Mouse (Mus musculus): ENCODE results near the gene Glo1.
A peak's percentile ranks its signal among the peaks of the same experiment; 100 is the strongest.

The Glo1 gene

DNA sequence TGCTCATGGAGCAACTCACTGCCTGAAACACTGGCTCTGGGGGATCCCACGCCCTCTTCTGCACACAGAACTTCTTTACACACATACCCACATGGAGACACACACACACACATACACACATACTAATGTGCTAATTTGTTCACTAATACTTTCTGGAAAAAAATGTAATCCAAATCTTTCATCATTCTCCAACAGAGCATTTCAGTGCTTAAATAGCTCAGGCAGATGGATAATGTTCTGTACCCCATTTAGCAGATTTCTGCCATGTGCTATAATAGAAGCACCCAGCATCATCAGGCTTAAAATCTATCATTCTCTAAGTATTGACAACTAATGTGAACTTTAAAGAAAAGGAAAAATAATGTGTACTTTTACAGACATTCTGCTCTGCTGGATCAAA lies 45.9 kb downstream of the Glo1 start:
- DNase-seq (ENCODE audit: low spot score in 2 of 2) = no peak

GRCm38 (mm10) chr17:30576946-30577345 lies 49.7 kb downstream of the Glo1 start:
- DNase-seq (ENCODE audit: low spot score in 2 of 2) = no peak

DNA sequence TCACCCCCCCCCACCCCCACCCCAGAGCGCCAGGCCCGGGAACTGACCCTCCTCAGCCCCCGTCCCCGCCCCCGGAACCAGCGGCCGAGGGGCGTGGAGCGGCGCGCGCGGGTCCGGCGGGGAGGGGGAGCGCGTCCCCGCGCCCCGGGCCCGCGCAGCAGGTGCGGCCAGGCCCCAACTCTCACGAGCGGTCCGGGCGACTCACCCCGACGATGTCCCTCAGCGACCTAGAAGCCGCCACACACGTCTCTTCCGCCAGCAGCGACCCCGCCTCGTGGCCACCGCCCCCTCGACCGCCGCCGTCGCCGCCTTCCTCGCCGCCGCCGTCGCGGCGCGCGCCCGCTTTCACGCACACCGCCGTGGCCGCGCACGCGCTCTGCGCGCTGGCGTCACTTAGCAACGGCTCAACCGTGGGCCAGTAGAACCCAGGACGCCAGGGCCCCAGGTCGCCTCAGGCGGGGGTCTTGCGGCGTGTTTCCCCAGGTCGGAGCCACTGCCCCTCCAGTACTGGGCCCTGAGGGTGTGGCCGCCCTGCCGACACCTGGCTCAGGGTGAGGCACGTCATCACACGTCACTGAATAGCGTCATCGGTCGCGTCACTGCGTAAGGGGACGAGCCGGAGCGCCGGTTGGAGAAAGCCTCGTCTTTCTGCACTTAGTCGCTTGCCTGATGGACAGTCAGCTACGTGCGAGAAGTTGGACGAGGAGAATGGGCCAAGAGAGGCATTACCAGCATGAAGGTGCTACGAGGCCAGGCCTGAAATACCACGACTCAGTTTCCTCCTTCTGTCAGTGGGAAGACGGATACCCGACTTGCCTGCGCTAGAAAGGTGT lies 50.5 kb downstream of the Glo1 start, which contains the start of gene Btbd9:
Gene Btbd9 (minus strand): TSS at position 548 of the 833 bp plus-strand sequence.
- peak; percentile 98 to 99 for DNase-seq (ENCODE audit: low spot score in 2 of 2)

GRCm38 (mm10) chr17:30575121-30575904 lies 51.4 kb downstream of the Glo1 start:
- DNase-seq (ENCODE audit: low spot score in 2 of 2) = peak; percentile 40

DNA sequence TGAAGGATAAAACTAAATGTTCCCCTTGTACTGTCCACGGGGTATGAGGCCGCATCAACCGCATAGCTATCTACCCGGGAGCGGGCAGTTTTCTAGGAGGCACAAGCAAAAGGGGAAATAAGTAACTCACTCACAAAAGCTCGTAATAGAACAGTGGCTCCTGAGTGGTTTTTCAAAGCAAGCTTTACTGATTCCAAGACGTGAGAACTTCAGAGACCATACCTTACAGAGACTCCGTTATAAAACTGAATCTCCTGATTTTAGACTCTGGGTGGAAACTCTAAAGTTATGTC lies 51.9 kb downstream of the Glo1 start:
- DNase-seq (ENCODE audit: low spot score in 2 of 2) = no peak

GRCm38 (mm10) chr17:30573990-30574782 lies 52.5 kb downstream of the Glo1 start:
- no peak for DNase-seq (ENCODE audit: low spot score in 2 of 2)

GRCm38 (mm10) chr17:30570971-30571370 lies 55.7 kb downstream of the Glo1 start:
- DNase-seq (ENCODE audit: low spot score in 2 of 2) = no peak

DNA sequence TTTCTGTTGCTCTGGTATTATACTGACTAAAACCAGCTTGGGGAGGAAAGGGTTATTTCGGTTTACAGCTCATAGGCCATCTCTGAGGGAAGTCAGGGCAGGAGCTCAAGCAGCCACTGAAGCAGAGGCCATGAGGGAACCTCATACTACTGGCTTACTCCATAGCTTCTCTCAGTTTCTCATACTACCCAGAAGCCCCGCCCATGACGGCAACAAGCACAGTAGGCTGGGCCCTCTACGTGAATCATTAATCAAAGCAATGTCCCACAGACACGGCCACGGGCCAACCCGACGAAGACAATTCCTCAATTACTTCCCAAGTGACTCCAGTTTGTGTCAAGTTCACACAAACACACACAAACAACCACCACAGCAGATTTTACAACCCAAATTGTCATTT lies 56.5 kb downstream of the Glo1 start:
- DNase-seq (ENCODE audit: low spot score in 2 of 2) = no peak

DNA sequence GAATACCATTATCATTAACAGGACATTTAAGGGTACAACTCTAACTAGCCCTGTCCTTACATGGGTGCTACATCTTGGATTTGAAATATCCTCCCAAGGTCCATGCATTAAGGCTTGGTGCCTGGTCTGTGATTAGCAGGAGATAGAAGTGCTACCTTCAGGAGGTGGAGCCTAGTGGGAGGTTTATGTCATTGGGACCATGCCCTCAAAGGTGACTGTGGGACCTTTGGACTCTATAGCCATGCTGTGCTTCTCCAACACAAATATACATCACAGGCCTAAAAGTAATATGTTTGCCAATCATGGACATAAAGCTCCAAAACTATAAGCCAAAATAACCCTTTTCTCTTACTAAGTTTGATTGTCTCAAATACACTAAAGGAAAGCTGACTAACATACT lies 58.2 kb downstream of the Glo1 start:
- DNase-seq (ENCODE audit: low spot score in 2 of 2) = no peak

DNA sequence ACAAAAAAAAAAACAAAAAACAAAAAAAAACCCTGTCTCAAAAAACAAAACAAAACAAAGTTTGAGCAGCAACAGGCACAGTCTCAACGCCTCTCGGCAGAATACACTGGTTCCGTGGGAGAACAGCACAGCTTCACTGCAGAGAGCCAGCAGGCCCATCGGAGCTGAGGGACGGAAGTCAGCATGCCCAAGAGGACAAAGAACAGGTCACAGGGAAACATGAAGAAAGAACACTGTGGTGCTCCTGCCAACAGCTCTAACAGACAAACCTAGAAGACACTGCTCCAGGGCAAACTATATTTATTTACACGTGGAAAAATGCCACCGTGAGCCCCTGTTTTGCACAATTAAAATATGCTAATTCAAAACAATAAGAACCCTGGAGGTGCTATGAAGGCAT lies 61.7 kb downstream of the Glo1 start:
- no peak for DNase-seq (ENCODE audit: low spot score in 2 of 2)

DNA sequence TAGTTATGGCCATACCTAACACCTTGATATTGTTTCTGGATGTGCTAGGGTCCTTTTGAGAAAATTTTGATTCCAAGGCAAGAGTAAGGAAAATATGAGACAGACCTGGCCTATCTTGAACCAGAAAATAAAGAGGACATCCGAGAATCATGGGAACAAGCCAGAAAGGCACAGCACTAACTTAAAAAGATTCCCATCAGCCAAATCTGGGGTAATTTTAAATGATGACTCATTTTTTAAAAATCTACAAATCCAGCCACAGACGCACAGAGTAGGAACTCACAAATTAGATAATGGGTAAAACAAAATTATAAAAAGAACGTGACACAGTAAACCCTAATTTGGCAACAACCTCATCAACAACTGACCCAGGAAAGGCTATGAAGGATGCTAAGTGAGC lies 62.3 kb downstream of the Glo1 start:
- DNase-seq (ENCODE audit: low spot score in 2 of 2) = no peak

DNA sequence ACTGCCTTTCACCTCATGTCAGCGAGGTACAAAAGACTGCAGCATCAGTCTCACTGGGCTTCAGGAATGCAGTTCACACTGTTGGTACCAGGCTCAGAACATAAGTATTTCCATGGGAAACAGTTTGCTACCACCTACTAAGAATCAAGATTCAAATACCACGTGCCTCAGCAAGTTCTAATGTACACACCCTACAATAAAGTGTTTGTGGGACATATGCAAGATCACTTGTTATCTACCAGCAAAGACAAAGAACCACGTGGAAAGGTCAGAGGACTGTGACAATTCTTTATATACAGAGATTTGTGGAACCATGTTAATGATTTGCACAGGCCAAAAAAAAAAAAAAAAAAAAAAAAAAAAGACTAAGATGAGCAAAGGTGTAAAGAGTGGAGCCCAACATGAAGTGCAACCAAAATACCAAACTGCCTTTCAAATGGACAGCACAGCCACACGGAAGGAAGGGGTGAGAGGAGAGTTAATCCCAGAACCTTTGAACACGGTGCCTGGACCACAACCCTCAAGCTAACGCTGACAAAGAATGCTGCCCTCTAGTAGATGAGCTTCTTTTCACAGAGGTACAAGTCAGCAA lies 63.1 kb downstream of the Glo1 start:
- DNase-seq (ENCODE audit: low spot score in 2 of 2) = peak in 1 of 2 experiments; percentile 12

- DNase-seq (ENCODE audit: low spot score in 2 of 2) = no peak
These were observed 63.9 kb downstream of the Glo1 start for GRCm38 (mm10) chr17:30562770-30563169.

- peak; percentile 69 to 81 for DNase-seq (ENCODE audit: low spot score in 2 of 2)
These were observed 67.1 kb downstream of the Glo1 start for GRCm38 (mm10) chr17:30559536-30559935.

- no peak for DNase-seq (ENCODE audit: low spot score in 2 of 2)
These were observed 68.0 kb downstream of the Glo1 start for GRCm38 (mm10) chr17:30558623-30559022.

- DNase-seq (ENCODE audit: low spot score in 2 of 2) = no peak
These were observed 70.2 kb downstream of the Glo1 start for GRCm38 (mm10) chr17:30556512-30556911.

- no peak for DNase-seq (ENCODE audit: low spot score in 2 of 2)
These were observed 73.4 kb downstream of the Glo1 start for GRCm38 (mm10) chr17:30553027-30553937.

DNA sequence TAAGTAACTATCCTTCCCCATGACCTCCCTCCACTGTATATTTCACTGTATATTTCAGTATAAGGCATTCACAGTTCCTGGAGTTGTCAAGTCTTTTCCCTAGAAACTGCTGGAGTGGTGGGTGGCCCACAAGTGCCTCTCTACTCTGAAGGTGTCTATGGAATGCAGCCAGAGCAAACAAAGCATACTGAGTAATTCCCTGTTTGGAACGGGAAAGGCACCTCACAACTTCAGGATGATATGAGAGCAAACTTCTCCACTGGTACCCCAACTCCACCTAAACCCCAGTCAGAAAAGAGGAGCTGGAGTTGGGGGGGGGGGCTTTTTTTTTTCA lies 75.9 kb downstream of the Glo1 start:
- no peak for DNase-seq (ENCODE audit: low spot score in 2 of 2)

GRCm38 (mm10) chr17:30549899-30550773 lies 76.5 kb downstream of the Glo1 start:
- DNase-seq (ENCODE audit: low spot score in 2 of 2) = no peak

GRCm38 (mm10) chr17:30539098-30539497 lies 87.6 kb downstream of the Glo1 start:
- DNase-seq (ENCODE audit: low spot score in 2 of 2) = no peak

Data from natural killer cell, adult 2 months (primary cell).